Mouse (Mus musculus) megakaryocyte, embryonic 14.5 days (primary cell): ENCODE data around the gene Wdr74.

Experiments used
- FLI1 ChIP-seq: IDR thresholded peaks from 2 replicates; pipeline ENCODE4 v1.6.1; 2012; ENCODE audit warnings: low read length, inconsistent platforms, mixed read lengths
- GATA1 ChIP-seq: IDR thresholded peaks from 3 replicates; pipeline ENCODE4 v1.6.1; 2012; ENCODE audit warnings: mixed read lengths, low read length, inconsistent platforms, borderline replicate concordance

- TF ChIP-seq GATA1 (no peak), FLI1 (no peak)
Observed at GRCm38 (mm10) chr19:8760757-8761156, 25.1 kb downstream of the Wdr74 start.
